Mouse (Mus musculus) frontal cortex, postnatal 36 days (tissue): ENCODE results near the gene Vps45.
"Not testable (repeated sequence)": the region's sequence is repeated elsewhere in the genome, so short reads cannot be mapped to it uniquely, and the experiment has no call there.

Source experiments
- DNase-seq, 2 experiments: peaks; one replicate each; pipeline ENCODE4 v3.0.0; 2022; ENCODE audit warnings: low spot score in 2 of 2

The Vps45 gene

GRCm38 (mm10) chr3:95972251-95972872, 85.9 kb downstream of the Vps45 start:
- no peak for DNase-seq

GRCm38 (mm10) chr3:95970661-95971060, 87.6 kb downstream of the Vps45 start:
- DNase-seq = not testable (repeated sequence)

GRCm38 (mm10) chr3:95969277-95969676, 89.0 kb downstream of the Vps45 start:
- DNase-seq = no peak

GRCm38 (mm10) chr3:95965518-95966451, 92.5 kb downstream of the Vps45 start:
- peak; percentile 70 to 73 for DNase-seq

- DNase-seq = no peak
Observed at GRCm38 (mm10) chr3:95963681-95964080, 94.6 kb downstream of the Vps45 start.

- DNase-seq = no peak
Observed at GRCm38 (mm10) chr3:95963230-95963629, 95.0 kb downstream of the Vps45 start.

- not testable (repeated sequence) for DNase-seq
Observed at GRCm38 (mm10) chr3:95962182-95962581, 96.1 kb downstream of the Vps45 start.

GRCm38 (mm10) chr3:95959807-95960206, 98.5 kb downstream of the Vps45 start:
- no peak for DNase-seq

GRCm38 (mm10) chr3:95959082-95959481, 99.2 kb downstream of the Vps45 start:
- DNase-seq = no peak

GRCm38 (mm10) chr3:95957359-95958148, 100.7 kb downstream of the Vps45 start:
- peak in 1 of 2 experiments; percentile 42 for DNase-seq

GRCm38 (mm10) chr3:95955318-95955717, 102.9 kb downstream of the Vps45 start:
- no peak for DNase-seq

- DNase-seq = not testable (repeated sequence)
Observed at GRCm38 (mm10) chr3:95954648-95955173, 103.6 kb downstream of the Vps45 start.

- no peak for DNase-seq
Observed at GRCm38 (mm10) chr3:95953522-95953921, 104.7 kb downstream of the Vps45 start.

GRCm38 (mm10) chr3:95953023-95953422, 105.2 kb downstream of the Vps45 start:
- DNase-seq = no peak

- DNase-seq = not testable (repeated sequence)
Observed at GRCm38 (mm10) chr3:95951566-95951965, 106.7 kb downstream of the Vps45 start.

GRCm38 (mm10) chr3:95950763-95951551, 107.3 kb downstream of the Vps45 start:
- peak; percentile 92 to 95 for DNase-seq
